ENCODE assay signal across 15 mouse cellular contexts in genomic region chr12:84141271-84141670, GRCm38 (mm10). TPM values are rescaled to one million over a fixed set of nuclear protein-coding genes. Genes with fewer than 3 reads are reported as not detected.
"Had no signal": no experiment of that assay in that cellular context is flagged by ENCODE, and none has a peak within 500 bp of the region (broad histone marks: within the 10 kb centered on the region; RNA-seq: fewer than 3 reads in every experiment).

No protein-coding gene starts in this region.

- H3K4me3 ChIP-seq: liver, embryonic 15.5 days; lung, embryonic 15.5 days; midbrain, embryonic 12.5 days; neural tube, embryonic 12.5 days; stomach, embryonic 15.5 days had no signal

- H3K4me1 ChIP-seq: liver, embryonic 15.5 days; lung, embryonic 15.5 days; midbrain, embryonic 12.5 days; neural tube, embryonic 12.5 days; stomach, embryonic 15.5 days had no signal

- H3K27ac ChIP-seq: liver, embryonic 15.5 days; lung, embryonic 15.5 days; midbrain, embryonic 12.5 days; neural tube, embryonic 12.5 days; stomach, embryonic 15.5 days had no signal

- H3K36me3 ChIP-seq: liver, embryonic 15.5 days had no signal

- DNase-seq: liver, postnatal 0 days; lung, adult 2 months; lung, postnatal 14 days; lung, postnatal 4 days; midbrain, embryonic 14.5 days; right cerebral cortex, postnatal 14 days; thymus, adult 18-20 months; thymus, postnatal 14 days; thymus, postnatal 36 days had no signal

- H3K27me3 ChIP-seq: liver, embryonic 15.5 days; lung, embryonic 15.5 days; midbrain, embryonic 12.5 days; neural tube, embryonic 12.5 days; stomach, embryonic 15.5 days had no signal

- H3K4me2 ChIP-seq: liver, embryonic 15.5 days; lung, embryonic 15.5 days; midbrain, embryonic 12.5 days; neural tube, embryonic 12.5 days; stomach, embryonic 15.5 days had no signal

RNA-seq across cellular contexts. Expression of gene Acot6, which starts 40.8 kb away (rescaled TPM):
- total RNA-seq: neutrophil, adult 5-6 weeks had no signal
